8 mouse cellular contexts compared by ENCODE assay signal in genomic region chr7:4705098-4705497, GRCm38 (mm10). TPM values are rescaled to one million over a fixed set of nuclear protein-coding genes. Genes with fewer than 3 reads are reported as not detected.
DNase-seq lines count a peak whose midpoint lies in the region; ATAC-seq lines count a peak whose summit lies in the region.

No protein-coding gene starts in this region.

- 30% methylated on average over 18 of the region's 18 CpGs for WGBS in midbrain, embryonic 10.5 days
- WGBS in midbrain, embryonic 16.5 days = 31% methylated on average over 18 of the region's 18 CpGs
- 42% methylated on average over 18 of the region's 18 CpGs for WGBS in stomach, embryonic 15.5 days

- ATAC-seq in cerebellum, adult (ENCODE audit: insufficient number of reproducible peaks, low FRiP score, low TSS enrichment) = no peak
- ATAC-seq in midbrain, embryonic 16.5 days = no peak
- peak; percentile 65 for ATAC-seq in granulocyte monocyte progenitor cell, adult 5-6 weeks (replicated peaks; ENCODE audit: poor library complexity, severe bottlenecking)
- ATAC-seq in stomach, embryonic 15.5 days (ENCODE audit: insufficient read depth, low FRiP score, low read depth) = no peak

- H3K4me1 ChIP-seq in midbrain, embryonic 10.5 days = peaks cover 16% of the 10 kb centered on the region
- no peaks in the 10 kb centered on the region for H3K4me1 ChIP-seq in midbrain, embryonic 16.5 days (ENCODE audit: control insufficient read depth, insufficient read depth, low read length)
- H3K4me1 ChIP-seq in stomach, embryonic 15.5 days = no peaks in the 10 kb centered on the region

- peak; percentile 32 to 50 for DNase-seq in cerebellum, adult 18-20 months
- DNase-seq in midbrain, embryonic 10.5 days (ENCODE audit: low spot score) = peak; percentile 57
- DNase-seq in adrenal gland, postnatal 25 days = peak; percentile 47
- DNase-seq in lung, adult 18-20 months = peak; percentile 27 to 50

- no peak overlapping the region for H3K27ac ChIP-seq in midbrain, embryonic 10.5 days (replicated peaks)
- no peak overlapping the region for H3K27ac ChIP-seq in midbrain, embryonic 16.5 days (ENCODE audit: low read length)
- H3K27ac ChIP-seq in stomach, embryonic 15.5 days = no peak overlapping the region

- peaks cover 98% of the 10 kb centered on the region for H3K36me3 ChIP-seq in midbrain, embryonic 10.5 days
- H3K36me3 ChIP-seq in midbrain, embryonic 16.5 days (ENCODE audit: control insufficient read depth, insufficient read depth, low read length) = peaks cover 33% of the 10 kb centered on the region
- H3K36me3 ChIP-seq in stomach, embryonic 15.5 days = peaks cover 30% of the 10 kb centered on the region

- H3K4me2 ChIP-seq in midbrain, embryonic 16.5 days (ENCODE audit: low read length) = no peak overlapping the region
- no peak overlapping the region for H3K4me2 ChIP-seq in stomach, embryonic 15.5 days

- H3K4me3 ChIP-seq in midbrain, embryonic 10.5 days = peak overlapping the region; percentile 24
- no peak overlapping the region for H3K4me3 ChIP-seq in midbrain, embryonic 16.5 days (ENCODE audit: low read depth, low read length)
- H3K4me3 ChIP-seq in stomach, embryonic 15.5 days (replicated peaks) = no peak overlapping the region

- H3K9me3 ChIP-seq in midbrain, embryonic 10.5 days (replicated peaks) = no peaks in the 10 kb centered on the region
- no peaks in the 10 kb centered on the region for H3K9me3 ChIP-seq in midbrain, embryonic 16.5 days (replicated peaks; ENCODE audit: control insufficient read depth, low read length, poor library complexity, severe bottlenecking)
- H3K9me3 ChIP-seq in stomach, embryonic 15.5 days = no peaks in the 10 kb centered on the region

- H3K9ac ChIP-seq in midbrain, embryonic 16.5 days (ENCODE audit: low read depth, low read length) = no peak overlapping the region
- H3K9ac ChIP-seq in stomach, embryonic 15.5 days = 0 out of 2 replicates have a peak overlapping the region, but pooled peaks have one; percentile 2

- H3K27me3 ChIP-seq in midbrain, embryonic 10.5 days (ENCODE audit: low read depth, poor library complexity, severe bottlenecking) = no peaks in the 10 kb centered on the region
- H3K27me3 ChIP-seq in midbrain, embryonic 16.5 days (ENCODE audit: control insufficient read depth, insufficient read depth, low read depth, low read length) = no peaks in the 10 kb centered on the region
- H3K27me3 ChIP-seq in stomach, embryonic 15.5 days (replicated peaks) = no peaks in the 10 kb centered on the region

RNA-seq across cellular contexts. Expression of gene Brsk1, which starts 14.7 kb away (rescaled TPM):
- 1.7 and 2.3 TPM in 2 replicates for polyA plus RNA-seq in midbrain, embryonic 10.5 days (2016; fragmentation: Nextera tagmentation; extraction: Ambion mirVana)
- polyA plus RNA-seq in midbrain, embryonic 16.5 days (2015; fragmentation: Nextera tagmentation; extraction: Ambion mirVana) = 7.5 and 7.8 TPM in 2 replicates
- total RNA-seq in adrenal gland, postnatal 25 days (2021) = 4.2 and 6.5 TPM in 2 replicates
- not detected in 2 replicates for total RNA-seq in granulocyte monocyte progenitor cell, adult 5-6 weeks (2014; fragmentation: Nextera tagmentation)
- total RNA-seq in granulocyte monocyte progenitor cell, adult 5-6 weeks (2017) = not detected in 2 replicates
- polyA plus RNA-seq in stomach, embryonic 15.5 days (2015; fragmentation: Nextera tagmentation; extraction: Ambion mirVana) = 0.94 and 1.3 TPM in 2 replicates

RNA-seq across cellular contexts. Expression of gene Tmem150b, which starts 20.0 kb away (rescaled TPM):
- 0.10 TPM in 2 replicates for polyA plus RNA-seq in midbrain, embryonic 10.5 days (2016; fragmentation: Nextera tagmentation; extraction: Ambion mirVana)
- polyA plus RNA-seq in midbrain, embryonic 16.5 days (2015; fragmentation: Nextera tagmentation; extraction: Ambion mirVana) = 0.25 TPM in 1 of 2 replicates, not detected in the other
- 0.24 TPM in 1 of 2 replicates, not detected in the other for total RNA-seq in adrenal gland, postnatal 25 days (2021)
- 32.7 and 33.4 TPM in 2 replicates for total RNA-seq in granulocyte monocyte progenitor cell, adult 5-6 weeks (2014; fragmentation: Nextera tagmentation)
- total RNA-seq in granulocyte monocyte progenitor cell, adult 5-6 weeks (2017) = 13.5 and 18.5 TPM in 2 replicates
- 0.85 and 0.88 TPM in 2 replicates for polyA plus RNA-seq in stomach, embryonic 15.5 days (2015; fragmentation: Nextera tagmentation; extraction: Ambion mirVana)

RNA-seq across cellular contexts. Expression of gene Hspbp1, which starts 20.2 kb away (rescaled TPM):
- 132 and 142 TPM in 2 replicates for polyA plus RNA-seq in midbrain, embryonic 10.5 days (2016; fragmentation: Nextera tagmentation; extraction: Ambion mirVana)
- polyA plus RNA-seq in midbrain, embryonic 16.5 days (2015; fragmentation: Nextera tagmentation; extraction: Ambion mirVana) = 169 and 181 TPM in 2 replicates
- 42.2 and 47.8 TPM in 2 replicates for total RNA-seq in adrenal gland, postnatal 25 days (2021)
- total RNA-seq in granulocyte monocyte progenitor cell, adult 5-6 weeks (2014; fragmentation: Nextera tagmentation) = 29.3 and 30.7 TPM in 2 replicates
- total RNA-seq in granulocyte monocyte progenitor cell, adult 5-6 weeks (2017) = 21.9 and 23.7 TPM in 2 replicates
- 83.5 and 94.5 TPM in 2 replicates for polyA plus RNA-seq in stomach, embryonic 15.5 days (2015; fragmentation: Nextera tagmentation; extraction: Ambion mirVana)

RNA-seq across cellular contexts. Expression of gene Kmt5c, which starts 34.8 kb away (rescaled TPM):
- polyA plus RNA-seq in midbrain, embryonic 10.5 days (2016; fragmentation: Nextera tagmentation; extraction: Ambion mirVana) = 91.6 and 103 TPM in 2 replicates
- polyA plus RNA-seq in midbrain, embryonic 16.5 days (2015; fragmentation: Nextera tagmentation; extraction: Ambion mirVana) = 58.5 and 61.1 TPM in 2 replicates
- total RNA-seq in adrenal gland, postnatal 25 days (2021) = 64.5 and 70.1 TPM in 2 replicates
- total RNA-seq in granulocyte monocyte progenitor cell, adult 5-6 weeks (2014; fragmentation: Nextera tagmentation) = 62.7 and 107 TPM in 2 replicates
- total RNA-seq in granulocyte monocyte progenitor cell, adult 5-6 weeks (2017) = 58.5 and 74.7 TPM in 2 replicates
- polyA plus RNA-seq in stomach, embryonic 15.5 days (2015; fragmentation: Nextera tagmentation; extraction: Ambion mirVana) = 57.2 and 61.4 TPM in 2 replicates

RNA-seq across cellular contexts. Expression of gene Ppp6r1, which starts 46.3 kb away (rescaled TPM):
- polyA plus RNA-seq in midbrain, embryonic 10.5 days (2016; fragmentation: Nextera tagmentation; extraction: Ambion mirVana) = 9.2 and 9.8 TPM in 2 replicates
- 5.6 and 6.8 TPM in 2 replicates for polyA plus RNA-seq in midbrain, embryonic 16.5 days (2015; fragmentation: Nextera tagmentation; extraction: Ambion mirVana)
- 98.1 and 99.6 TPM in 2 replicates for total RNA-seq in adrenal gland, postnatal 25 days (2021)
- total RNA-seq in granulocyte monocyte progenitor cell, adult 5-6 weeks (2014; fragmentation: Nextera tagmentation) = 134 and 148 TPM in 2 replicates
- total RNA-seq in granulocyte monocyte progenitor cell, adult 5-6 weeks (2017) = 142 and 146 TPM in 2 replicates
- 8.5 and 9.0 TPM in 2 replicates for polyA plus RNA-seq in stomach, embryonic 15.5 days (2015; fragmentation: Nextera tagmentation; extraction: Ambion mirVana)
